Mouse (Mus musculus): Measurements from ENCODE around the gene Slc6a11.

- TF ChIP-seq ZNF384 (IDR thresholded peaks at IDR 0.05; ENCODE audit: low read depth, low read length): no peak
- TF ChIP-seq ZC3H11A (IDR thresholded peaks at IDR 0.05; ENCODE audit: borderline replicate concordance, low read depth, low read length): no peak
These were observed 152.3 kb downstream of the Slc6a11 start for GRCm38 (mm10) chr6:114283278-114283770.

Data from ES-E14 (cell line).